13 mouse cellular contexts compared by ENCODE assay signal in genomic region chr6:121117142-121117541, GRCm38 (mm10). TPM values are rescaled to one million over a fixed set of nuclear protein-coding genes. Genes with fewer than 3 reads are reported as not detected.
DNase-seq lines count a peak whose midpoint lies in the region; ATAC-seq and TF ChIP-seq lines count a peak whose summit lies in the region.
"Had no signal": no experiment of that assay in that cellular context is flagged by ENCODE, and none has a peak within 500 bp of the region (broad histone marks: within the 10 kb centered on the region; RNA-seq: fewer than 3 reads in every experiment).

No protein-coding gene starts in this region.

- peak; percentile 25 to 59 for DNase-seq in cerebellum, postnatal 14 days
- DNase-seq in cerebellum, adult 11 months = no peak
- no peak for DNase-seq in lung, adult 2 months
- no peak for DNase-seq in lung, postnatal 4 days
- peak; percentile 76 for DNase-seq in R1 (ENCODE audit: low read depth, low spot score)
- peak; percentile 39 for DNase-seq in splenic B cell, adult 2 months (ENCODE audit: low read depth, low spot score)
- no peak for DNase-seq in gastrocnemius, adult 8-10 months (ENCODE audit: low spot score in 2 of 2)
- DNase-seq: embryo, embryonic 11 days; gastrocnemius, postnatal 14 days; heart, postnatal 36 days; kidney, adult 11 months; layer of hippocampus, adult 9-11 months had no signal

- no peaks in the 10 kb centered on the region for H3K4me1 ChIP-seq in lung, adult 2 months (ENCODE audit: control insufficient read depth, insufficient read depth, low read length)
- H3K4me1 ChIP-seq in heart, embryonic 11.5 days (ENCODE audit: control insufficient read depth, insufficient read depth, low read length) = peaks cover 4% of the 10 kb centered on the region

- H3K27me3 ChIP-seq in splenic B cell, adult 2 months (ENCODE audit: control insufficient read depth, insufficient read depth, low read length, poor library complexity, severe bottlenecking) = no peaks in the 10 kb centered on the region
- no peaks in the 10 kb centered on the region for H3K27me3 ChIP-seq in heart, embryonic 11.5 days (ENCODE audit: control insufficient read depth, insufficient read depth, low read length)

- 0 out of 2 replicates have a peak, but pooled peaks have one; percentile 9 for TF ChIP-seq CTCF in lung, adult 2 months (IDR thresholded peaks at IDR 0.05; ENCODE audit: insufficient read depth, low read length)

- H3K9me3 ChIP-seq in heart, embryonic 11.5 days (replicated peaks; ENCODE audit: control insufficient read depth, low read length) = no peaks in the 10 kb centered on the region

- no peak overlapping the region for H3K9ac ChIP-seq in heart, embryonic 11.5 days (ENCODE audit: low read depth, low read length)

- no peaks in the 10 kb centered on the region for H3K36me3 ChIP-seq in splenic B cell, adult 2 months (ENCODE audit: control insufficient read depth, insufficient read depth, low read length, poor library complexity, severe bottlenecking)
- H3K36me3 ChIP-seq in heart, embryonic 11.5 days (ENCODE audit: control insufficient read depth, insufficient read depth, low read length) = no peaks in the 10 kb centered on the region

- no peak overlapping the region for H3K4me2 ChIP-seq in heart, embryonic 11.5 days

- ATAC-seq in heart, embryonic 11.5 days (replicated peaks; ENCODE audit: insufficient number of reproducible peaks, low FRiP score, low TSS enrichment) = no peak

- no peak for TF ChIP-seq POLR2A in lung, adult 2 months (IDR thresholded peaks at IDR 0.05; ENCODE audit: borderline replicate concordance, extremely low read depth, low read depth, low read length)

- H3K4me3 ChIP-seq in lung, adult 2 months (replicated peaks; ENCODE audit: extremely low read depth, low read depth, low read length) = no peak overlapping the region
- no peak overlapping the region for H3K4me3 ChIP-seq in heart, embryonic 11.5 days (ENCODE audit: low read depth, low read length)

- H3K27ac ChIP-seq in heart, embryonic 11.5 days (ENCODE audit: low read depth, low read length) = no peak overlapping the region

- 77% methylated on average over 4 of the region's 4 CpGs for WGBS in lung, adult 2 months
- 74% methylated on average over 4 of the region's 4 CpGs for WGBS in heart, embryonic 11.5 days (ENCODE audit: insufficient replicate concordance)

RNA-seq across cellular contexts. Expression of gene Mical3, which starts 13.7 kb away (rescaled TPM):
- polyA plus RNA-seq in lung, adult 2 months (2012; rRNA removed) = 17.8 and 24.3 TPM in 2 replicates
- polyA plus RNA-seq in heart, embryonic 11.5 days (2014; fragmentation: Nextera tagmentation; extraction: Ambion mirVana) = 32.3 and 53.2 TPM in 2 replicates
- total RNA-seq in gastrocnemius, adult 8-10 months (2022) = 10 to 100 TPM; 55.7 to 68.0 (median 57.4) TPM

Comparison
In these comparisons a context has a peak if more than half of its experiments do, and no peak if none do; other contexts are left out.
1. DNase-seq: peak in cerebellum, postnatal 14 days (2 of 2), R1 (single experiment) and splenic B cell, adult 2 months (single experiment); none in cerebellum, adult 11 months (single experiment), lung, adult 2 months (single experiment), lung, postnatal 4 days (0 of 2) and gastrocnemius, adult 8-10 months (0 of 2).